Mouse (Mus musculus) bone marrow, adult 2 months (tissue): ENCODE measurements around the gene Creb5.

Experiments used
- CTCF ChIP-seq: fragments of 200-500 bp; IDR thresholded peaks from 2 replicates; pipeline ENCODE4 v1.5.1; 2011; ENCODE audit warnings: low read length, control low read depth; ENCODE audit not compliant: control insufficient read depth, insufficient read depth
- POLR2A ChIP-seq: fragments of 200-500 bp; IDR thresholded peaks from 2 replicates; pipeline ENCODE4 v1.6.1; 2011; ENCODE audit warnings: low read depth, mild to moderate bottlenecking, control low read depth, low read length, borderline replicate concordance; ENCODE audit not compliant: control insufficient read depth

- TF ChIP-seq POLR2A (no peak), CTCF (no peak)
Observed at GRCm38 (mm10) chr6:53306156-53306555, 19.1 kb downstream of the Creb5 start.
